Mouse (Mus musculus) effector memory CD4-positive, alpha-beta T cell, adult 7 months (primary cell): Measurements from ENCODE around the gene Gnpat. TPM values are rescaled to one million over a fixed set of nuclear protein-coding genes. Genes with fewer than 3 reads are reported as not detected.

ENCODE experiments used
- polyA plus RNA-seq: library from polyadenylated mRNA; unstranded; fragments of 100-300 nt; shearing (Covaris generic); gene quantifications from one replicate; pipeline ENCODE4 v1.2.1, GENCODE M21; 2017

The Gnpat gene
- polyA plus RNA-seq, result 48.2 TPM

GRCm38 (mm10) chr8:124862321-124863162 lies at the start of gene Gnpat, which contains the start of gene 2810004N23Rik:
Gnpat (plus strand) TSS chr8:124863033.
2810004N23Rik (minus strand) TSS chr8:124863120.

DNA sequence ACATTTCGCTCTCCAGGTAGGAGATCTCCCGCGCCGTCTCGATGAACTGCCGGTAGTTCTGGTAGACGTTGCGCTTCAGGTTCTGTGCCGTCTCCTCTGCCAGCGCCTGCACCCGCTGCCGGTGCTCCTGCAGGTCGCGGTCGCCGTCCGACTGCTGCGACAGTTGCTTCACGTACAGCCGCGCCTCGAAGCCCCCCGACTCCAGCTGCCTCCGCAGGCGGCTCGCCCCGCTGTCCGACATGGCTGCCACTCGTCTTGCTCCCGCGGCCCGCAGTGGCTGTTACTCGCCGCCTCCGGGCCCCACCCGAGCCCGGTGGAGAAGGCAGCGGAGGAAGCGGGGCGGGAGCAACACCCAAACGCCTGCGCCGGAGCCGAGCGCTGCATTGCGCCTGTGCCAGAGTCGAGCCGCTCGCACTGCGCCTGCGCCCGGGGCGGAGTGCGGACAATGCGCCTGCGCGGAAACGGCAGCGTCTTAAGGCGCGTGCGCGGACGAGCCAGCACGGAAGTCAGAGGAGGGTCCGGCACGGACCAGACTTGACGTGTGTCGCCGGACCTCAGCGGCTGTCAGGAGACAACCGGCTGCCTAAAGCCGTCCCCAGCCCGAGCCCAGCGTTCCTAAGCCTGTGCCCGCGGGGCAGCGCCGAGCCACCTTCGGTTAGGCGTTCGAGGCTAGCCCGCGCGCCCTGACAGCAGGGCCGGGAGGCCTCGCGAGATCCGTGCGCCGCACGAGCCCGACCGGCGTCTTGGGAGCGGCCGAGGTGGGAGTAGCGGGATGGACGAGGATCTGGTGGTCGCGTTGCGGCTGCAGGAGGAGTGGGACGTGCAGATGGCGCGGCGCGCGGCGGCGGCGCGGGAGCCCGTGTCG lies 34.8 kb downstream of the Gnpat start, which contains the start of the genes Exoc8 and Sprtn:
TSS of gene Exoc8 (minus strand) at position 320 of the 865 bp plus-strand sequence.
TSS of gene Sprtn (plus strand) at position 501 of the 865 bp plus-strand sequence.

Other genes with a start within 250 kb of the Gnpat start
- 4.1 TPM for gene 2310022B05Rik, start 199.7 kb upstream of the Gnpat start, polyA plus RNA-seq
- gene Ttc13, start 141.1 kb upstream of the Gnpat start, polyA plus RNA-seq, result 56.5 TPM
- gene Arv1, start 140.9 kb upstream of the Gnpat start, polyA plus RNA-seq, result 19.9 TPM
- gene Fam89a, start 111.2 kb upstream of the Gnpat start, polyA plus RNA-seq, result 1.1 TPM
- gene Trim67, start 69.9 kb upstream of the Gnpat start, polyA plus RNA-seq, result 0.12 TPM
- 15.1 TPM for gene 2810004N23Rik, start 87 bp downstream of the Gnpat start, polyA plus RNA-seq
- 5.1 TPM for gene Exoc8, start 34.7 kb downstream of the Gnpat start, polyA plus RNA-seq
- 5.7 TPM for gene Sprtn, start 34.9 kb downstream of the Gnpat start, polyA plus RNA-seq
- 42.7 TPM for gene Egln1, start 86.3 kb downstream of the Gnpat start, polyA plus RNA-seq
- gene Tsnax, start 150.0 kb downstream of the Gnpat start, polyA plus RNA-seq, result 75.2 TPM
- 6.8 TPM for gene Disc1, start 191.2 kb downstream of the Gnpat start, polyA plus RNA-seq